Mouse (Mus musculus): Measurements from ENCODE around the gene Sept9. TPM values are rescaled to one million over a fixed set of nuclear protein-coding genes. Genes with fewer than 3 reads are reported as not detected.

Gene Sept9
- polyA plus RNA-seq, 1 experiment from 2014 or later = 106 TPM

DNA sequence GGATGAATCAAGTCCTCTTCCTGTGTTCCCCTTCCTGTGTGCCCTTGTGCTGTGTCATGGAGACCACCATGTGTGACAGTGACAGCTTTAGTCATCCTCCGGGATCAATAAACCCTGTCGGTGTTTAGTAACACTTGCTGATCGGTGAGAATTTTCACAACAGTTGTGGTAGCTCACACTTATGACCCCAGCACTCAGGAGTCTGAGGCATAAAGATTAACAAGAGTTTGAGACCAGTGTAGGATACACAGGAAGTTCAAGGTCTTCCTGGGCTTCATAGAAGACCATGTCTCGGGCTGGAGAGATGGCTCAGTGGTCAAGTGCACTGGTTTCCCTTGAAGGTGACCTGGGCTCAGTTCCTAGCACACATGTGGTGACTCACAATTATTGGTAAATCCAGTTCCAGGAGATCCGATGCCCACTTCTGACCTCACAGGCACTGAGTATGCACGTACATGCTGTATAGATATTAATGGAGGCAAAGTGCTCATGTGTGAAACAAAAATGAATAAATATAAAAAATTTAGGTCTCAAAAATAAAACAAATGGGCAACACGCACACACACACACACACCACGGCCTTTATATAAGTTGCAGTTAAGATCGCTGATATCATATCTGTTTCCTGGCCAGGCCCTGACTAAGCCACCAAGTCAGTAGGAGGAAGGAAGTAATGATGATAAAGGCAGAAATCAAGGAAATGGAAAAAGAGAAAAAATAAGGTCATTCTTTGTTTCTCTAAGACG, 43.1 kb downstream of the Sept9 start:
- H3K4me3 ChIP-seq = no peak overlapping the region
- H3K9ac ChIP-seq = no peak overlapping the region
- H3K4me2 ChIP-seq = no peak overlapping the region
- no peak overlapping the region for H3K27ac ChIP-seq
- no peak for ATAC-seq (replicated peaks)
- no peaks in the 10 kb centered on the region for H3K9me3 ChIP-seq
- H3K36me3 ChIP-seq (replicated peaks) = no peaks in the 10 kb centered on the region
- H3K27me3 ChIP-seq (replicated peaks) = no peaks in the 10 kb centered on the region
- 94% methylated on average over 10 of the region's 10 CpGs for WGBS
- peaks cover 3% of the 10 kb centered on the region; the same call in 1 of the 2 replicates for H3K4me1 ChIP-seq

DNA sequence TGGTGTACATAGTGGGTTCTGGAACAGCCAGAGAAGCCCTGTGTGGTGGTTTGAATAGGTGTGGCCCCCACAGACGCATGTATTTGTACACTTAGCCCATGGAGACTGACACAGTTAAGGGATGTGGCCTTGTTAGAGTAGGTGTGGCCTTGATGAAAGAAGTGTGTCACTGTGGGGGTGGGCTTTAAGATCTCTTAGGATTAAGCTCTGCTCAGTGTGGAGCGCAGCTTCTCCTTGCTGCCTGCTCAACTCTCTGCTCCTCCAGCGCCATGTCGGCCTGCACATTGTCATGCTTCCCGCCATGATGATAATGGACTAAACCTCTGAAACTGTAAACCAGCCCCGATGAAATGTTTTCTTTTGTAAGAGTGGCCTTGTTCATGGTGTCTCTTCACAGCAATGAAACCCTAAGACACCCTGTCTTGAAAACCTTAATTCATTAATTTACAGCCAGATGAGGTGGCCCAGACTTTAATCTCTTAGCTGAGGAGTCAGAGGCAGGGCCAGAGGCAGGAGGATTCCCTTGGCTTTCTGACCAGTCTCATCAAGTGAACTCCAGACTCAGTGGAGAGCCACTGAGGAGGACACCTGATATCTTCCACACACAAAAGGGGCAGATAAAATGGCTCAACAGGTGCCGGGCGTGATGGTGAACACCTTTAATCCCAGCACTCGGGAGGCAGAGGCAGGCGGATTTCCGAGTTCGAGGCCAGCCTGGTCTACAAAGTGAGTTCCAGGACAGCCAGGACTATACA, 44.3 kb downstream of the Sept9 start:
- H3K4me3 ChIP-seq = no peak overlapping the region
- no peak overlapping the region for H3K4me2 ChIP-seq
- no peaks in the 10 kb centered on the region for H3K9me3 ChIP-seq
- no peak overlapping the region for H3K27ac ChIP-seq
- H3K4me1 ChIP-seq = peaks cover 8% of the 10 kb centered on the region
- H3K27me3 ChIP-seq (replicated peaks) = no peaks in the 10 kb centered on the region
- no peak for ATAC-seq (replicated peaks)
- H3K9ac ChIP-seq = no peak overlapping the region
- WGBS = 81% methylated on average over 12 of the region's 12 CpGs
- H3K36me3 ChIP-seq (replicated peaks) = no peaks in the 10 kb centered on the region

DNA sequence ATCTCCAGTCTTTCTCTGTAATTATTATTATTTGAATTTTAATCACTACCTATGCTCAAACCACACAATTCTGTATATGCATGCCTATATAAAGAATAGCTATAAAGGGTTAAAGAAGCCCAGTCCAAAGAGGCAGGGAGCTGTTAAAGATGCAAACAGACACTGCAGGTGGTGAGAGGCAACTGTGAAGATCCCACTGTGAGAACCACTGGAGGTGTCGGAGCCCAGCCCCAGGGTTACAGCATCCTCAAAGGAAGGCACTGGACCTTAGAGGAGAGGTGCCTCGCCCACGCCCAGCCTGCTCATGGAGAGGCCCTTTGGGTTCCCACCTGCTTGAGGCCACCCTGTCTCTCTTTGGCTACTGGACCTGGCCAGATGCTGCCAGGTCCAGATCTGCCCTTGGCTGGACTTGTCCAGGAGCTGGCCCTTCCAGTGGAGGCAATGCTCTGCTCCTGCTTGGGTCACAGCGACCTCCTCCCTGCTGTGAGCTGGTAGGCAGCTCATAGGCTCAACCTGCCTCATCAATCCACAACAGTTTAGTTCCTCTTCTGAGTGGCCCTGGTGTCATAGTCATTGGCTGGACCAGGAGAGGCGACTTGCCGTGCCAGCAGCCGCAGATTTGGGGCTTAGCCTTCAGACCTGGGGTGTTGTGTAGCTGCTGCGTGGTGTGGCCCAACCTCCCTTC, 45.7 kb downstream of the Sept9 start:
- H3K4me2 ChIP-seq = no peak overlapping the region
- no peaks in the 10 kb centered on the region for H3K9me3 ChIP-seq
- ATAC-seq (replicated peaks) = no peak
- peaks cover 20% of the 10 kb centered on the region for H3K4me1 ChIP-seq
- no peaks in the 10 kb centered on the region for H3K36me3 ChIP-seq (replicated peaks)
- no peak overlapping the region for H3K9ac ChIP-seq
- WGBS = 45% methylated on average over 8 of the region's 8 CpGs
- no peak overlapping the region for H3K4me3 ChIP-seq
- no peak overlapping the region for H3K27ac ChIP-seq
- no peaks in the 10 kb centered on the region for H3K27me3 ChIP-seq (replicated peaks)

DNA sequence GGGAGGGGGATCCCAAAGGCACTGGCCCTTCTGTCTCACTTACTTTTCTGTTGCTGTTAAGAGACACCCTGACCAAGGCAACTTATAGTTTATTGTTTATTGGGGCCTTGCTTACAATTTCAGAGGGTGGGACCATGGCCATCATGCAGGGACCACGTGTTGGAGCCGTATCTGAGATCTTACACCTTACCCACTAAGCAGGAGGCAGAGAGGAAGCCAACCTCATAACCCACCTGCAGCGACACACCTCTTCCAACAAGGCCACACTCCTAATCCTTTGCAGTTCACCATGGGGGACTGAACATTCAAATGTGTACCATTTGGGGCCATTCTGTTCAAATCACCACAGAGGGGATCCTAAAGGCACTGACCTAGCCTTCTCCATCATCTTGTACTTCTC, 46.4 kb downstream of the Sept9 start:
- ATAC-seq (replicated peaks) = no peak
- peaks cover 20% of the 10 kb centered on the region for H3K4me1 ChIP-seq
- no peak overlapping the region for H3K4me2 ChIP-seq
- H3K9ac ChIP-seq = no peak overlapping the region
- H3K27ac ChIP-seq = no peak overlapping the region
- H3K9me3 ChIP-seq = no peaks in the 10 kb centered on the region
- H3K36me3 ChIP-seq (replicated peaks) = no peaks in the 10 kb centered on the region
- 73% methylated on average over 3 of the region's 3 CpGs for WGBS
- no peak overlapping the region for H3K4me3 ChIP-seq
- H3K27me3 ChIP-seq (replicated peaks) = no peaks in the 10 kb centered on the region

DNA sequence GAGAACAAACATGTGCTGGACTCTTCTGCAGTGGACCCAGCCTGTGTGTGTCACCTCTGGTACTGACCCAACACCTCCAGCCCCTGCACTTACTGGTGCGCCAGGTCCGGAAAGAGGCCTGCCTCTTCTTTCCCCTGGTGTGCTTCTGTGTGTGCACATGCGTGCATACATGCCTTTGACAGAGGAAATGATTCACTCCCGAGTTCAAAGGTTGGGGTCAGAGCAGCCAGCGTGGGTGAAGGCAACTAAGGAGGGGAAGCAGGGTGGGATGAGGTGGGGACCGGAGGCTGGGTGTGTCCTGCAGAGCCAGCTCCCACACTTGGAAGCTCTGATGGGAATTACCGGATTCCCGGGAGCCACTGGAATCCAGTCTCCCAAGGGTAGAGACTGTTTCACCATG, 46.8 kb downstream of the Sept9 start:
- Histone ChIP-seq H3K27ac (no peak overlapping the region), H3K36me3 (replicated peaks) (no peaks in the 10 kb centered on the region), H3K9me3 (no peaks in the 10 kb centered on the region), H3K4me1 (peaks cover 20% of the 10 kb centered on the region), H3K27me3 (replicated peaks) (no peaks in the 10 kb centered on the region), H3K4me3 (no peak overlapping the region), H3K4me2 (no peak overlapping the region), H3K9ac (no peak overlapping the region)
- 75% methylated on average over 8 of the region's 8 CpGs for WGBS
- ATAC-seq (replicated peaks) = no peak

DNA sequence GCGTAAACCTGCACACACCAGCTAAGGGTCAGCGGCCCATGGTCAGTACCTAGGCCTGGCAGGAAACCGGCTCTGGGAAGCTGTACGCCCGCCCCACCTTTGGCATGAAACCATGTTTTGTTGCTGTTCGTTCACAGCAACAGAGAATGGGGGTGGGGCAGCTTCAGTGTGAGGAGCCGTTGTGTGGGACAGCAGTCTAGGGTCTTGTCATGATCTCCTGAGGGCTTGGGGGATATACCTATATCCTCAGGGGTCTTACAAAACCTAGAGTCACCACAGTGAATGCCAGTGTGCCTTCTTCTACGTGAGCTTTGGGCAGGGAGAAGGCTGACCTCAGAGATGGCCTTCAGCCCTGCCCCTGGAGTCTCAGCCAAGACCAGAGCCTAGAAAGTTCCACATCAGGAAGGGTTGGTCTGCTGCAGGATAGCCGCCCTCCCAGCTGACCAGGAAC, 47.5 kb downstream of the Sept9 start:
- no peak overlapping the region for H3K9ac ChIP-seq
- H3K36me3 ChIP-seq (replicated peaks) = no peaks in the 10 kb centered on the region
- no peak overlapping the region for H3K4me2 ChIP-seq
- no peak overlapping the region for H3K27ac ChIP-seq
- H3K4me3 ChIP-seq = no peak overlapping the region
- 84% methylated on average over 9 of the region's 9 CpGs for WGBS
- no peaks in the 10 kb centered on the region for H3K9me3 ChIP-seq
- ATAC-seq (replicated peaks) = no peak
- H3K4me1 ChIP-seq = peaks cover 20% of the 10 kb centered on the region
- H3K27me3 ChIP-seq (replicated peaks) = no peaks in the 10 kb centered on the region

DNA sequence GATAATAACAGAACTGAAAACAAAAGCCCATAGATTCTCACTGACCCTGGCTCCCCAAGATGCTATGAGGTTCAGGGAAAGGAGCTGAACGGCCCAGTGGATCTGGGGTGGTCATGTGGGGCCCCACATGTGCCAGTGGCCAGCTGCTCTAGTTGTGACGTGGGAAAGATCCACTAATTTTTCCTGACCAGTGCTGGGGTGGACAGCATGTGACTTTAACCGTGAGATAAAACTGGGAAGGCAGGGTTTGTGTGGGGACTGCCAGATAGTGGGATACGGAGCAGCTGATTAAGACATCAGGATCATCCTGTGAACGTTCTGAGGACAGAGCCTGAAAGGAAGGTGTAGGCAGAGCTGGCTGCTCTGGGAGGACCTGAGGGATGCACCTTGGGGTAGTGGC, 48.1 kb downstream of the Sept9 start:
- 71% methylated on average over 5 of the region's 5 CpGs for WGBS
- Histone ChIP-seq H3K9ac (no peak overlapping the region), H3K4me2 (no peak overlapping the region), H3K9me3 (no peaks in the 10 kb centered on the region), H3K27me3 (replicated peaks) (no peaks in the 10 kb centered on the region), H3K36me3 (replicated peaks) (no peaks in the 10 kb centered on the region), H3K27ac (no peak overlapping the region), H3K4me3 (no peak overlapping the region), H3K4me1 (peaks cover 20% of the 10 kb centered on the region)
- no peak for ATAC-seq (replicated peaks)

DNA sequence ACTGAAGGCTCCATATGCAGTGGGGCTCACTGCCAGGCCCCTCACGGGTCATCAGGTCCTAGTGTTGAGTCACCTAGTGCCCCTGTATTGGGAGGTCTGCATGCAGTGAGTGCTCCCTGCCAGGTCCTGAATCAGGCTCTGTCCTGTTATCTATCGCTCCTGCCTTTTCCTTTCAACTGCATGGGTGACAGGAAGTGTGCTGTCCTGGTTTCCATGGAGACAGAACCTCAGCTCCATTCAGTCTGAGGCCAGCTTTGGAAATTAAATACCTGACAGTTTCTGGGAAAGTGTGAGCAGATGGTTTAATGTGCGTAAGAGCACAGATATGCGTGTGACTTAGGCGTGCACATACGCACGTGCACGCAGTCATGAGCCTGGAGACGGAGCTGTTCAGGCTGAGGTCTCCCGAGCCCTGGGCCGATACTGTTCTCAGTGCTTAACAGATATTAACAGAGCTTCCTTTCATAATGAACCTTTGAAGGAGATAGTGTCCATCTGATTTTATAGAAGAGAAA, 49.3 kb downstream of the Sept9 start:
- Histone ChIP-seq H3K27ac (peak overlapping the region; percentile 80), H3K4me3 (no peak overlapping the region), H3K4me2 (peak overlapping the region; percentile 13; the same call in 1 of the 2 replicates), H3K27me3 (replicated peaks) (no peaks in the 10 kb centered on the region), H3K9ac (no peak overlapping the region), H3K9me3 (no peaks in the 10 kb centered on the region), H3K4me1 (peaks cover 20% of the 10 kb centered on the region), H3K36me3 (replicated peaks) (no peaks in the 10 kb centered on the region)
- WGBS = 31% methylated on average over 11 of the region's 11 CpGs
- peak; percentile 82 for ATAC-seq (replicated peaks)

DNA sequence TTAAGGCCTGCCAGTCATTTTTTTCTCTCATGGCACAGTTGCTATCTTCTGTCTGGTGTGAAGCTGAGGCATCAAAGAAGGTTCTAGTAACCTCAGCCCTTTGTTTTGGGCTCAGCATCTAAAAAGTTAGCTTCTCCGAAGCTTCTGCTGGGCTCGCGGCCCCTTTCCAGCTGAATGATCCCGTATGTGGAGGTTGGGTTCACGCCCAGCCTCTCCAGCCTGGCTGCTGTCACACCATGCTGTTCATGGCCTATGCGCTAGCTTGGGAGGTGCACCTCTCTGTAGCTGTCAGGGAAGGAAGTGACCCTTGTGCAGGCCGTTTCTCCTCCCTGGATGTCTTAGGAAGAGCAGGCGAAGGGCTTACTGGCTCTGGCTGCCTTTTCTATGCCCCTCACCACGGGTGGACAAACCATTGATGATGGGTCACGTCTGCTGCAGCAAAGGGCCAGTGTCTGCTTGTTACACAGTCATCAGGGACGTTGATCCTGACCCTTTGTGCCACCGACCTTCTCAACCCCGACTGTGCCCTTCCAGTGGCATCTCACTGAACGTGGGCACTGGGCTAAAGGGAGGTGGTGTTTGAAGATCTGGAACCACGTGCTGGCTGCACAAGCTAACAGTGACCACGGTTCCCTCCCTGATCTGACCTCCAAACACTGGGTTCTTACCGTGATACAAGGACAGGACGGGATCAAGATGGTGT, 50.0 kb downstream of the Sept9 start:
- no peak overlapping the region for H3K4me3 ChIP-seq
- H3K27me3 ChIP-seq (replicated peaks) = no peaks in the 10 kb centered on the region
- no peak for ATAC-seq (replicated peaks)
- 69% methylated on average over 18 of the region's 18 CpGs for WGBS
- H3K36me3 ChIP-seq (replicated peaks) = no peaks in the 10 kb centered on the region
- no peak overlapping the region for H3K9ac ChIP-seq
- H3K9me3 ChIP-seq = no peaks in the 10 kb centered on the region
- H3K27ac ChIP-seq = peak overlapping the region; percentile 80
- H3K4me1 ChIP-seq = peaks cover 20% of the 10 kb centered on the region
- H3K4me2 ChIP-seq = no peak overlapping the region

DNA sequence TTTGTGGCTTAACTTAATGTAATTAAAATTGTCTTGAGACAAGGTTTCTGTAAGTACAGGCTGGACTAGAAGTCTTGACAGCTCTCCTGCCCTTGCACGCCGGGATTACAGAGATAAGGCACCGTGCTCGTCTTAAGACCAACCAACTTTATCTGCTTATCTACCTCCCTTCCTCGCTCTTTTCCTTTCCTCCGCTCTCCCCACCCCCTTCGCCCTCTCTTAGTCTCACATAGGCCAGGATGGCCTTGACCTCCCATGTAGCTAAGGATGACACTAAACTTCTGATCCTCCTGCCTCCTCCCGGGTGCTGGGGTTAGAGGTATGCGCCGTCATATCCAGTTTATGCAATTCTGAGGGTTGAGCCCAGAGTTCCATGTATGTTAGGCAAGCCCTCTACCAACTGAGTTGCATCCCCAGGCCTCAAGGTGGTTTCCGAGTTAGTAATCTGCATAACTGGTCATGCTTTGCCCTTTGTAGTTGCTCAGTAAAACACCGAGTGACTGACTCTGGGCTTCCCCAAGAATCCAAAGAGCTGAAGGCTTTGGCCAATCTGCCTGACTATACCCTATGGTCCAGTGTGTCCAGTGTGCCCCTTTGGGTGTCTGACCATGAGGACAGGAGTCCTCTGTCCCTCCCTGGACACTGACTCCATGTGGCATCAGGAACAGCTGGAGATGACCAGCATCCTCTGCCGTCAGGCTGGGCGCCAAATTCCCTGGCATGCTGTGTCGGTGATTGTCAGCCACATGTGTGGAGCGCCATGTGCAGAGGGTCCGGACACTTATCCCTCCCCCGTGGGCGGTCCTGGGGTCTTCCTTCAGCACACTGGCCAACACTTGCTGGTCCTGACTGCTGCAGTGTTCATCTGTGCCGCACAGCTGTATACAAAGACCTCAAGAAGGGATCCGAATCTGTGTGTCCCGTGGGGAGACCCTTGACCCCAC, 50.8 kb downstream of the Sept9 start:
- Histone ChIP-seq H3K4me1 (peaks cover 20% of the 10 kb centered on the region), H3K9me3 (no peaks in the 10 kb centered on the region), H3K27ac (no peak overlapping the region), H3K4me3 (no peak overlapping the region), H3K36me3 (replicated peaks) (no peaks in the 10 kb centered on the region), H3K9ac (no peak overlapping the region), H3K4me2 (no peak overlapping the region), H3K27me3 (replicated peaks) (no peaks in the 10 kb centered on the region)
- no peak for ATAC-seq (replicated peaks)
- 89% methylated on average over 22 of the region's 22 CpGs for WGBS

DNA sequence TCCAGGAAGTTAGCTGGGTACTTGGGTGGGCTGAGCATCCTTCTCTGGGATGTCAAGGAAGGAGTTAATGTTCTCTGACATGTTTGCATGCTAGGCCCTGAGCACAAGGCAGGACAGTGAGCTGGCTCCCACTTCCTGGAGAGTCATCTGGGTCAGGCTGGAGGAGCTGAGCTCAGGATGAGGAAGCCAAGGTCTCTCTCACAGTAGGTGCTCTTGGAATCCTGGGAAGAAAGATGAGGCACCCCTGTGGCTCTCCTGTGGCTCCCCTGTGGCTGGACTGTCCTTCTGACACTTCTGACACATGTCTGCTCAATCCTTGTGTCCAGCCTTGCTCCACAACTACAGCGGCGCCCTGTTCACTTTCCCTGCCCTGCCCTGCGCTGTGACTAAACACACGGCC, 52.3 kb downstream of the Sept9 start:
- ATAC-seq (replicated peaks) = no peak
- peaks cover 20% of the 10 kb centered on the region for H3K4me1 ChIP-seq
- no peak overlapping the region for H3K4me2 ChIP-seq
- H3K4me3 ChIP-seq = no peak overlapping the region
- no peaks in the 10 kb centered on the region for H3K9me3 ChIP-seq
- H3K9ac ChIP-seq = no peak overlapping the region
- 91% methylated on average over 4 of the region's 4 CpGs for WGBS
- H3K27ac ChIP-seq = no peak overlapping the region
- H3K27me3 ChIP-seq (replicated peaks) = no peaks in the 10 kb centered on the region
- H3K36me3 ChIP-seq (replicated peaks) = no peaks in the 10 kb centered on the region

All from midbrain, embryonic 15.5 days (tissue).